Mouse (Mus musculus) CH12.LX (cell line): ENCODE data around the gene Uvrag. TPM values are rescaled to one million over a fixed set of nuclear protein-coding genes. Genes with fewer than 3 reads are reported as not detected.

Experiments
- DNase-seq: peaks from one replicate; pipeline ENCODE4 v3.0.0-alpha.2; 2013; ENCODE audit errors: extremely low read depth
- H3K27ac ChIP-seq: 2 replicates; pipeline ENCODE4 v1.5.1; 2012; ENCODE audit warnings: low read depth, mild to moderate bottlenecking, control low read depth, moderate library complexity; ENCODE audit not compliant: insufficient read depth
- H3K27me3 ChIP-seq: replicated peaks from 2 replicates; pipeline ENCODE3; 2012; ENCODE audit warnings: inconsistent platforms
- H3K36me3 ChIP-seq, 2 experiments: replicated peaks in 1 of 2; 2 replicates each; pipeline versions ENCODE3 to v1.6.1; 2012; ENCODE audit warnings: inconsistent platforms in 1 of 2, low read length in 1 of 2, mild to moderate bottlenecking in 1 of 2, mixed read lengths in 1 of 2, moderate library complexity in 1 of 2; ENCODE audit not compliant: control insufficient read depth in 1 of 2, insufficient read depth in 1 of 2
- H3K4me1 ChIP-seq, 2 experiments: 2 replicates each; pipeline ENCODE4 v1.6.1; 2012; ENCODE audit warnings: inconsistent platforms in 1 of 2, moderate library complexity in 1 of 2; ENCODE audit not compliant: insufficient read depth in 2 of 2, control insufficient read depth in 1 of 2
- H3K4me2 ChIP-seq: 2 replicates; pipeline ENCODE4 v1.6.1; 2012; ENCODE audit warnings: low read depth, mild to moderate bottlenecking, control low read depth; ENCODE audit not compliant: poor library complexity, insufficient read depth, severe bottlenecking
- H3K4me3 ChIP-seq, 3 experiments: fragments of 150-350 bp in 1 of 3; sonication (generic) in 1 of 3; replicated peaks in 1 of 3; 2 replicates each; pipeline versions ENCODE3 to v1.5.1; 2011 to 2012; ENCODE audit warnings: low read depth in 2 of 3, low read length in 2 of 3, mild to moderate bottlenecking in 2 of 3, moderate library complexity in 2 of 3, control low read depth in 1 of 3, improper control_type of control experiment in 1 of 3, inconsistent platforms in 1 of 3, mixed read lengths in 1 of 3; ENCODE audit not compliant: poor library complexity in 1 of 3
- H3K79me2 ChIP-seq: replicated peaks from 2 replicates; pipeline ENCODE4 v1.6.1; 2012; ENCODE audit warnings: mild to moderate bottlenecking, moderate library complexity; ENCODE audit not compliant: control insufficient read depth, poor library complexity, insufficient read depth, severe bottlenecking; ENCODE audit errors: extremely low read depth
- H3K9ac ChIP-seq: 2 replicates; pipeline ENCODE4 v1.6.1; 2012; ENCODE audit warnings: low read depth, mild to moderate bottlenecking, control low read depth, moderate library complexity; ENCODE audit not compliant: insufficient read depth
- H3K9me3 ChIP-seq: replicated peaks from 2 replicates; pipeline ENCODE3; 2012; ENCODE audit warnings: low read length, inconsistent platforms, mixed read lengths
- BHLHE40 ChIP-seq: IDR thresholded peaks from 2 replicates; pipeline ENCODE4 v1.6.1; 2011; ENCODE audit warnings: mild to moderate bottlenecking, low read depth, low read length, improper control_type of control experiment
- ELF1 ChIP-seq: IDR thresholded peaks from 2 replicates; pipeline ENCODE4 v1.6.1; 2014; ENCODE audit warnings: low read depth, mild to moderate bottlenecking, inconsistent platforms, low read length, improper control_type of control experiment
- ETS1 ChIP-seq: conservative IDR thresholded peaks from 2 replicates; pipeline ENCODE4 v1.6.1; 2012; ENCODE audit warnings: low read depth, mild to moderate bottlenecking, inconsistent platforms, low read length, improper control_type of control experiment, moderate library complexity
- GABPA ChIP-seq: IDR thresholded peaks from 2 replicates; pipeline ENCODE4 v1.6.1; 2012; ENCODE audit warnings: low read depth, low read length, improper control_type of control experiment, inconsistent platforms; ENCODE audit not compliant: insufficient replicate concordance
- HCFC1 ChIP-seq: IDR thresholded peaks from 2 replicates; pipeline ENCODE4 v1.6.1; 2012; ENCODE audit warnings: low read depth, mild to moderate bottlenecking, inconsistent platforms, low read length, improper control_type of control experiment
- JUN ChIP-seq: IDR thresholded peaks from 2 replicates; pipeline ENCODE4 v1.6.1; 2011; ENCODE audit warnings: low read depth, mild to moderate bottlenecking, low read length, improper control_type of control experiment, moderate library complexity; ENCODE audit not compliant: insufficient read depth
- JUND ChIP-seq: conservative IDR thresholded peaks from 2 replicates; pipeline ENCODE4 v1.6.1; 2011; ENCODE audit warnings: low read depth, low read length, improper control_type of control experiment
- KAT2A ChIP-seq: IDR thresholded peaks from 2 replicates; pipeline ENCODE4 v1.6.1; 2012; ENCODE audit warnings: low read length, improper control_type of control experiment, inconsistent platforms; ENCODE audit not compliant: insufficient replicate concordance
- MAFK ChIP-seq: IDR thresholded peaks from 2 replicates; pipeline ENCODE4 v1.6.1; 2011; ENCODE audit warnings: low read length, improper control_type of control experiment; ENCODE audit not compliant: insufficient replicate concordance
- MAZ ChIP-seq: IDR thresholded peaks from 2 replicates; pipeline ENCODE4 v1.6.1; 2012; ENCODE audit warnings: low read depth, mild to moderate bottlenecking, inconsistent platforms, low read length, improper control_type of control experiment, moderate library complexity
- PAX5 ChIP-seq: IDR thresholded peaks from 2 replicates; pipeline ENCODE4 v1.6.1; 2012; ENCODE audit warnings: low read length, inconsistent platforms, mixed read lengths
- POLR2A ChIP-seq: IDR thresholded peaks from 2 replicates; pipeline ENCODE4 v1.6.1; 2011; ENCODE audit warnings: low read depth, mild to moderate bottlenecking, improper control_type of control experiment, low read length
- RAD21 ChIP-seq: IDR thresholded peaks from 2 replicates; pipeline ENCODE4 v1.6.1; 2011; ENCODE audit warnings: low read depth, mild to moderate bottlenecking, low read length, improper control_type of control experiment, moderate library complexity
- TBP ChIP-seq: conservative IDR thresholded peaks from 2 replicates; pipeline ENCODE4 v1.6.1; 2011; ENCODE audit warnings: low read depth, low read length, improper control_type of control experiment
- TCF12 ChIP-seq: IDR thresholded peaks from 2 replicates; pipeline ENCODE4 v1.6.1; 2014; ENCODE audit warnings: low read depth, mild to moderate bottlenecking, inconsistent platforms, low read length, improper control_type of control experiment
- USF1 ChIP-seq: IDR thresholded peaks from 2 replicates; pipeline ENCODE4 v1.6.1; 2014; ENCODE audit warnings: low read depth, mild to moderate bottlenecking, inconsistent platforms, low read length, improper control_type of control experiment
- USF2 ChIP-seq: conservative IDR thresholded peaks from 2 replicates; pipeline ENCODE4 v1.6.1; 2011; ENCODE audit warnings: low read depth, low read length, improper control_type of control experiment
- ZKSCAN1 ChIP-seq: IDR thresholded peaks from 2 replicates; pipeline ENCODE4 v1.6.1; 2012; ENCODE audit warnings: low read depth, inconsistent platforms, low read length, improper control_type of control experiment, borderline replicate concordance
- ZMIZ1 ChIP-seq: IDR thresholded peaks from 2 replicates; pipeline ENCODE4 v1.6.1; 2012; ENCODE audit warnings: low read depth, mild to moderate bottlenecking, inconsistent platforms, low read length, improper control_type of control experiment
- dilution Hi-C: fragments of 300-500 bp; cut with MboI; formaldehyde crosslinking; loops from 2 replicates; pipeline ENCODE4 v1.14.3; 2020; ENCODE audit warnings: low sequenced_read_pairs; ENCODE audit not compliant: extremely low pct_unique_long_range_greater_than_20kb, extremely low pct_ligation_motif_present
- in situ Hi-C: fragments of 300-500 bp; cut with MboI; formaldehyde crosslinking; loops from 3 replicates; pipeline ENCODE4 v1.14.3; 2019; ENCODE audit warnings: low sequenced_read_pairs, low pct_ligation_motif_present, low pct_unique_long_range_greater_than_20kb, mixed read lengths
- polyA plus RNA-seq: library from polyadenylated mRNA; unstranded; fragments of >175 nt; gene quantifications from 2 replicates; pipeline ENCODE4 v1.2.1, GENCODE M21; 2012; ENCODE audit warnings: low read depth; ENCODE audit not compliant: insufficient read length
- total RNA-seq, 2 experiments: library from RNA; depleted of rRNA; stranded (reverse); fragments of 300-350 nt in 1 of 2; fragments of >200 nt in 1 of 2; gene quantifications; 2 replicates each; pipeline ENCODE4 v1.2.3; 2012 to 2014

Gene Uvrag
- total and polyA plus RNA-seq, 3 experiments: 20.6 to 47.4 (median 37.5) TPM

- Histone ChIP-seq H3K4me2 (no peak overlapping the region), H3K79me2 (no peaks in the 10 kb centered on the region), H3K27ac (no peak overlapping the region), H3K27me3 (peaks cover 19% of the 10 kb centered on the region), H3K36me3 (no peaks in the 10 kb centered on the region), H3K9me3 (no peaks in the 10 kb centered on the region), H3K4me1 (peaks cover 17 to 33% of the 10 kb centered on the region in 2 experiments), H3K4me3 (no peak overlapping the region), H3K9ac (no peak overlapping the region)
- DNase-seq: no peak
- in situ Hi-C loops: no loop called here
- dilution Hi-C loops: no loop called here
- TF ChIP-seq POLR2A (no peak), TBP (no peak), BHLHE40 (no peak), ELF1 (no peak), ZKSCAN1 (no peak), GABPA (no peak), TCF12 (no peak), MAZ (no peak), HCFC1 (no peak), JUN (no peak), USF1 (no peak), USF2 (no peak), ZMIZ1 (no peak), JUND (no peak), KAT2A (no peak)
Measured at GRCm38 (mm10) chr7:98861002-98861401, 279.9 kb downstream of the Uvrag start.

GRCm38 (mm10) chr7:98857094-98857493 is 283.8 kb downstream of the Uvrag start:
- DNase-seq: no peak
- no peak for TF ChIP-seq HCFC1
- no peak for TF ChIP-seq TCF12
- TF ChIP-seq ETS1: no peak
- no peak for TF ChIP-seq BHLHE40
- no peak for TF ChIP-seq MAFK
- no peak for TF ChIP-seq RAD21
- no peak for TF ChIP-seq TBP
- TF ChIP-seq PAX5: no peak
- in situ Hi-C loops: no loop called here
- Histone ChIP-seq H3K36me3 (no peaks in the 10 kb centered on the region), H3K9ac (no peak overlapping the region), H3K27ac (no peak overlapping the region), H3K79me2 (no peaks in the 10 kb centered on the region), H3K9me3 (no peaks in the 10 kb centered on the region), H3K4me3 (no peak overlapping the region), H3K27me3 (peaks cover 10% of the 10 kb centered on the region), H3K4me1 (peaks cover 8 to 27% of the 10 kb centered on the region in 2 experiments), H3K4me2 (no peak overlapping the region)
- dilution Hi-C loops: no loop called here
